Mouse (Mus musculus): ENCODE results near the gene Mydgf. TPM values are rescaled to one million over a fixed set of nuclear protein-coding genes. Genes with fewer than 3 reads are reported as not detected.

The Mydgf gene
- polyA plus RNA-seq, 1 experiment from 2014 or later: 63.0 TPM

Small RNA genes lying within 50 kb of the gene (microRNA-seq; reads per million reads assigned to microRNA genes)
- not detected for gene Gm44397

Other genes with a start within 250 kb of the Mydgf start
- gene Zfp119b, start 234.4 kb downstream of the Mydgf start, polyA plus RNA-seq (2016; fragmentation: Nextera tagmentation; extraction: Ambion mirVana): 6.2 and 6.3 TPM in 2 replicates
- gene Ebi3, start 231.3 kb downstream of the Mydgf start, polyA plus RNA-seq (2016; fragmentation: Nextera tagmentation; extraction: Ambion mirVana): 2.6 and 4.4 TPM in 2 replicates
- gene Yju2, start 224.8 kb downstream of the Mydgf start, polyA plus RNA-seq (2016; fragmentation: Nextera tagmentation; extraction: Ambion mirVana): 24.1 and 26.7 TPM in 2 replicates
- 133 and 135 TPM in 2 replicates for gene Shd, start 213.5 kb downstream of the Mydgf start, polyA plus RNA-seq (2016; fragmentation: Nextera tagmentation; extraction: Ambion mirVana)
- 96.4 and 103 TPM in 2 replicates for gene Fsd1, start 197.4 kb downstream of the Mydgf start, polyA plus RNA-seq (2016; fragmentation: Nextera tagmentation; extraction: Ambion mirVana)
- 6.5 and 6.6 TPM in 2 replicates for gene Stap2, start 178.3 kb downstream of the Mydgf start, polyA plus RNA-seq (2016; fragmentation: Nextera tagmentation; extraction: Ambion mirVana)
- 196 and 209 TPM in 2 replicates for gene Mpnd, start 178.2 kb downstream of the Mydgf start, polyA plus RNA-seq (2016; fragmentation: Nextera tagmentation; extraction: Ambion mirVana)
- 141 and 144 TPM in 2 replicates for gene Sh3gl1, start 147.3 kb downstream of the Mydgf start, polyA plus RNA-seq (2016; fragmentation: Nextera tagmentation; extraction: Ambion mirVana)
- 26.8 and 30.2 TPM in 2 replicates for gene Chaf1a, start 143.5 kb downstream of the Mydgf start, polyA plus RNA-seq (2016; fragmentation: Nextera tagmentation; extraction: Ambion mirVana)
- gene Ubxn6, start 108.9 kb downstream of the Mydgf start, polyA plus RNA-seq (2016; fragmentation: Nextera tagmentation; extraction: Ambion mirVana): 62.4 and 64.5 TPM in 2 replicates
- gene Hdgfl2, start 104.3 kb downstream of the Mydgf start, polyA plus RNA-seq (2016; fragmentation: Nextera tagmentation; extraction: Ambion mirVana): 167 and 177 TPM in 2 replicates
- 0.06 and 0.09 TPM in 2 replicates for gene Plin4, start 74.1 kb downstream of the Mydgf start, polyA plus RNA-seq (2016; fragmentation: Nextera tagmentation; extraction: Ambion mirVana)
- 0.42 and 0.62 TPM in 2 replicates for gene Plin5, start 66.3 kb downstream of the Mydgf start, polyA plus RNA-seq (2016; fragmentation: Nextera tagmentation; extraction: Ambion mirVana)
- 0.25 and 0.27 TPM in 2 replicates for gene Lrg1, start 61.9 kb downstream of the Mydgf start, polyA plus RNA-seq (2016; fragmentation: Nextera tagmentation; extraction: Ambion mirVana)
- 9.6 and 11.2 TPM in 2 replicates for gene Sema6b, start 43.6 kb downstream of the Mydgf start, polyA plus RNA-seq (2016; fragmentation: Nextera tagmentation; extraction: Ambion mirVana)
- gene Tnfaip8l1, start 21.4 kb downstream of the Mydgf start, polyA plus RNA-seq (2016; fragmentation: Nextera tagmentation; extraction: Ambion mirVana): 8.4 and 8.9 TPM in 2 replicates
- gene Dpp9, start 35.0 kb upstream of the Mydgf start, polyA plus RNA-seq (2016; fragmentation: Nextera tagmentation; extraction: Ambion mirVana): 38.7 and 39.2 TPM in 2 replicates
- 19.5 and 19.8 TPM in 2 replicates for gene Fem1a, start 72.9 kb upstream of the Mydgf start, polyA plus RNA-seq (2016; fragmentation: Nextera tagmentation; extraction: Ambion mirVana)
- gene Ticam1, start 92.9 kb upstream of the Mydgf start, polyA plus RNA-seq (2016; fragmentation: Nextera tagmentation; extraction: Ambion mirVana): 2.3 and 2.5 TPM in 2 replicates
- gene Plin3, start 109.0 kb upstream of the Mydgf start, polyA plus RNA-seq (2016; fragmentation: Nextera tagmentation; extraction: Ambion mirVana): 37.1 and 37.2 TPM in 2 replicates
- gene Arrdc5, start 116.4 kb upstream of the Mydgf start, polyA plus RNA-seq (2016; fragmentation: Nextera tagmentation; extraction: Ambion mirVana): not detected in 2 replicates
- 95.7 and 99.9 TPM in 2 replicates for gene Uhrf1, start 119.4 kb upstream of the Mydgf start, polyA plus RNA-seq (2016; fragmentation: Nextera tagmentation; extraction: Ambion mirVana)
- 75.3 and 86.9 TPM in 2 replicates for gene Kdm4b, start 142.1 kb upstream of the Mydgf start, polyA plus RNA-seq (2016; fragmentation: Nextera tagmentation; extraction: Ambion mirVana)